Mouse (Mus musculus) frontal cortex, adult 2 months (tissue): ENCODE measurements around the gene Olfr1046. TPM values are rescaled to one million over a fixed set of nuclear protein-coding genes. Genes with fewer than 3 reads are reported as not detected.
"Not testable (repeated sequence)": the region's sequence is repeated elsewhere in the genome, so short reads cannot be mapped to it uniquely, and the experiment has no call there.

Experiments used
- DNase-seq, 2 experiments: peaks; one replicate each; pipeline ENCODE4 v3.0.0; 2022; ENCODE audit warnings: low spot score in 1 of 2; ENCODE audit errors: extremely low spot score in 1 of 2
- polyA plus RNA-seq: library from polyadenylated mRNA; depleted of rRNA; stranded (reverse); fragments of >200 nt; gene quantifications from 2 replicates; pipeline ENCODE4 v1.2.3, GENCODE M21; 2012; rRNA removed

Olfr1046 gene
- not detected in 2 replicates for polyA plus RNA-seq

DNA sequence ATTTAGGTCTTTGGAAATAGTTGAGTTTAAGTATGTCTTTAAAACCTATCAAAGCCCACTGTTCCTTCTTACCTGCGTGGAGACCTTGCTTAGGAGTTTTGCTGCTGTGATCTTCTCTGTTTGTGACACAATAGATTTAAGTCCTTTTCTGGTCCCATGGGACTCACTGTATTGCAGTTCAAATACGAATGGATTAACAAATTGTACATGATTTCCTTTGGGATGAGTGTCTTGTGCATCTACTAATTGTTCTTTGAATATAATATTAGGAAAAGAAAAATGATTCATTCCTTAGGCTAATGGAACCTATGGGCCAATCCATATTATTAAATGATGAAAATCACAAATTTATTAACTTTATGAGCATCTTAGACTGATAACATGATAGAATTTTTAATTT is at the start of gene Olfr1046:
Gene Olfr1046 (minus strand): TSS at position 101 of the 400 bp plus-strand sequence.
- DNase-seq: no peak

DNA sequence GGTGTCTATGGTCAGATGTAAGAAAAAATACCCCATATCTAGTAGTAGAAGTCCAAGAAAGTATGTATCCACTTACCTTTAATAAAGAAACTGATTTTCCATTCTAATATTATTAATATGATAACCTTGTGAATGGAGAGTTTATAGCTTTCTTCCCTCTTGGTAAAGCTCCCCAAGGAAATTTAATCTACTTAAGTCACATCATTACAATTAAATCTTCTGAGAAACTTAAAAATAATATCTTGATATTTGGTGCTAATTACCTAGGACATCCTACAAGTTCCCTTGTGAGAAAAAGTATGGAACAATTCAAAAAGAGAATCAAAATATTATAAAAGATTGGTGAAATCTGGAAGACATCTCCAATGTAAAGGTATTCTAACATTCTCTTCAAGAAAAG is 39.1 kb upstream of the Olfr1046 start, which contains the start of gene Olfr1049:
Gene Olfr1049 (minus strand): TSS at position 101 of the 400 bp plus-strand sequence.
- DNase-seq: not testable (repeated sequence)

DNA sequence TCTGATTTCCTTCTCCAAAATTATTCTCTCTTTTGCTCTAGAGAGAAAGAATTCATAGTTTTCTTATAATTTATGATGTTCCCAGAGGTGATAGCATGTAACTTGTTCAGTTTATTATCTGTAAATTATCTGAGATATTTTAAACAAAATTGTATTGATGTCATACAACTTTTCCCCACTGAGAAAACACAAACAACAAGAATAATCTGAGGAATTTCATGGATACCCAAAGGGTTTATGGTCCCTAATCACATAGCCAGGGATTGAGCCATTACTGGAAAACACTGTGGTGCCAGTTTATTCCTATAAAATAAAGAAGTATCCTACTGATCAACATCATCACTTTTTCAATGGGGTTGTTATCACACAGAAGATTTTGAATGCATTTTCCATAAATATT is 21.1 kb upstream of the Olfr1046 start, which contains the start of gene Olfr1048:
Gene Olfr1048 (minus strand): TSS at position 101 of the 400 bp plus-strand sequence.
- no peak for DNase-seq

DNA sequence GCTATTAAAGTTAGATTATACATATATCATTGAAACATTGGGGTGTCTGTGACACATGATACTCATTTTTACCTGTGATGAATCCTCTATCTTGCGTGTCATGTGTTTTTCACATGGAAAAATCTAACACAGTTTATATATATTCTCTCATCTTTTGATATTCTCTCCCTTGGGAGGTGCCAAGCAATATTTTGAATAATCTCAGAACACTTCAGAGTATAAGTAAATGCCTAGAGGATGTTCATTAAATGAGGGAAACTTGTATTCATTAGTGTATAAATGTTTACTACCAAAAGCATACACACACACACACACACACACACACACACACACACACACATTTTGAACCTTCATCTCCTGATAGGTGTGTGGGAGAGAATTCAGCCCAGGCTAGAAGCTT is 12.2 kb upstream of the Olfr1046 start, which contains the start of gene Olfr1047:
Gene Olfr1047 (minus strand): TSS at position 101 of the 400 bp plus-strand sequence.
- no peak for DNase-seq

DNA sequence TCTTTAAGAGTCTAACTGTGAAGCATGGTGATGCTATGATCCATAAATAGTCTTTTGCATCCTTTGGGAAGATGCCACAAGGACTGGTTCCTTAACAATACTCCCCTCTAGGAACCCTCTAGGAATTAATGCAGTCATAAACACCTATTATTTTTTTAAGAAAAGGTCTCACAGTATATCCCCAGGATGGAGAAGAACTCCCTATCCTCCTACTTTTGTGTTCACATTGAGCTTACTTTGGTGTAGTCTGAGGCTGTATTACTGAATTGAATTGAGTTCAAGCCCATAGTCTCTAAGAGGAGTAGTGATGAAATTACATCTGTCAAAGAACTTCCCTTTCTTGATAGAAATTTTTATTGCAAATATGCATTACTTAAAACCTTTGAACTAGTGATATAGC is 16.2 kb downstream of the Olfr1046 start, which contains the start of gene Olfr1045:
Gene Olfr1045 (minus strand): TSS at position 101 of the 400 bp plus-strand sequence.
- no peak for DNase-seq

DNA sequence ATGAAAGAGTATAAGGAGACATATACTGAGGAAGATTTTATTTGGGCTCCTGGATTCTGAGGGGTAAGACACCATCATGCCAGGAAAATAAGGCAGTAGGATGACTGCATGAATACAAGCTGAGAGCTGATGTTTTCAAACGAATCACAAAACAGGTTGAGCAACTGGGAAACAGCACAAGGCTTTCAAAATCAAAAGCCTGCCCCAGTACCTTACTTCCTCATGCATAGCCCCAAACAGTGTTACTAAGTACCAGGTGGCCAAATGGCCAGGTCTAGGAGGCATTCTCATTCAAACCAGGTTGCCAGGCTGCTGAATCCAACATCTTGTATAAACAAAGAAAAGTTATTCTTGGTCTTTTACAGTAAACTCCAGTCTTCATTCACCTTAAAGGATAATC is 23.3 kb downstream of the Olfr1046 start:
- DNase-seq: no peak

DNA sequence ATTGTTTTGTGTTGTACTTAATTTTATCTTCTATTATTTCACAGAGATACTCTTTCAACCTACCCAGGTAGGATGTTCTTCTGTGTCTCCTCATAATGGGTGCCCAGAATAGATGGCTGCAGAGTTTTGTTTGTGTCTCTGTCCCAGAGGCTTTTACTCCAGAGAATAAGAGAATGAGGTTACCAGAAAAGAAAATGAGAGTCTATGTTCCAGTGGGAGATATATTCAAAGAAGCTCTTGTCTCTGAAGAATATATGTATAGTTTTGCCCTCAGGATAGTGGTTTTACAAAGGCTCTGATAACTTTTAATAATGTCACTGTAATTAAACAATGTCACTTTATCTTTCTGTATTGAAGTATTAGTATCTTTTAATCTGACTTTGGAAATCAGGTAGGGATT is 33.5 kb downstream of the Olfr1046 start, which contains the start of gene Olfr52:
Gene Olfr52 (minus strand): TSS at position 101 of the 400 bp plus-strand sequence.
- DNase-seq: no peak

DNA sequence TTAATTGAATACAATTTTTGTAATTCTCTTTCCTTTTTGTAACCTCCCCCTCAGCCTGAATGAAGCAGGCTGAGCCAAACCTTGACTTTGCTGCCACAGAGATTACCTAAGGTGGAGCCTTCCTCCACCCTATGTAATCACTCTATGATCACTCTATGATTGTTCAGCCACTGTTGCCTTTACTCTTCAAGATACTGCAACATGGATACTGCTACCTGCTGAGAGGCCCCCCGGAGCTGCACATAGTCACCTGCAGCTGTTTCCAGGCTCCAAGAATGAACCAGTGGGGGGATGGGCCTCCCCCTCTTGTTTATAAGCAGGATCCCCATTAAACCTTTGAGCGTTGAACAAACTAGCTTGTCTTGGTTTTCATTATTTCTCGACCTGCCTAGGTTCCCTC is 39.2 kb downstream of the Olfr1046 start:
- no peak for DNase-seq

DNA sequence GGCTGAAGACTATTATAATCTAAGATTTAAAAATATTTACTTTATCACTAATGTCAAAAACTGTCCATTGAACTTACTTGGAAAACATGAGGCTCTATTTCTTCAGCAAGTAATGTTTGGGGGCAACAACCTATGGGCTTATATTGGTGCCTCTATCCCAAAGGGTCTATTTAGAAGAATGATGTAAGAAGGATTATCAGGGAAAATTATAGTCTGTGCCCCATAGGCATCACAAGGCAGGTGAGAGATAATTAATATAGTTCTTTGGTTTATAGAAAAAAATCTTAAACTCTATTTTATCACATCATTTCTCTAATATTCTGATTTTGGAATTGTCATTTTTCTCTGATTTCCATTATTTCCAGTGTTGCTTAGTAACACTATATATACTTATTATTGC is 41.4 kb downstream of the Olfr1046 start, which contains the start of gene Olfr1044:
Gene Olfr1044 (minus strand): TSS at position 101 of the 400 bp plus-strand sequence.
- DNase-seq: no peak

DNA sequence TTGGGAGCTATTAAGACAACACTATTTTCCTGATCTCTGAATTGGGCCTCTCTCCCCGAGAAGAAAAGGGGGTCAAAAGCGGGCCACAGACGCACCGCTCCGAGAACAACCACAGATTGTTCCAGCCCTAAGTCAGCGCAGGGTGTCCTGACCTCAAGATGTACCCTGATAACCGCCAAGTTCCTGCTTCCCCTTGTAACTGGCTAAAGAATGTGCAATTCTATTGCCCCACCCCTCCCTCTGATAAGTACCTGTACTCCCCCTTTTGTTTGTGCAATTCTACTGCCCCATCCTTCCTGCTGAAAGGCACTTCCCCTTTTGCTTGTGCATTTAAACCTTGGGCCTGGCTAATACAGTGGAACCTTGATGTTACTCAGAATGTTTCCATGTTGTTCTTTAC is 43.7 kb downstream of the Olfr1046 start:
- not testable (repeated sequence) for DNase-seq

DNA sequence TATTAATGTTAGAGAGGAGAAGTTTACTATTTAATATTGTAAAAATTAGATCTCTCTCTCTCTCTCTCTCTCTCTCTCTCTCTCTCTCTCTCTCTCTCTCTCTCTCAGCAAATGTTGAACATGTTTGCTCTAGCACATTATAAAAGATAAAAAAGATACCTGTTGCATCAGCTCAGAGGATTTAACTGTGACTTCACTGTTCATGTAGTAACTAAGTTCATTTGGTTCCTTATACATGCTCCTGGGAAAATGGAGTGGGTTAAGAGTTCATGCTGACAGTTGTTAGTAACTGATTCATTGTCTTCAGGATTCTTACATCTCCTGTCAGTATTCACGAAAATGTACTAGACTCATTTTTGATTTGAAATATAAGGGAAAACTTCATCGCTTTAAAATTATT is 51.7 kb downstream of the Olfr1046 start, which contains the start of gene Olfr1043:
Gene Olfr1043 (minus strand): TSS at position 101 of the 400 bp plus-strand sequence.
- DNase-seq: no peak

Other genes with a start within 250 kb of the Olfr1046 start
- gene Olfr1029, start 245.4 kb downstream of the Olfr1046 start, polyA plus RNA-seq: 0.08 and 0.11 TPM in 2 replicates
- gene Olfr1030, start 240.0 kb downstream of the Olfr1046 start, polyA plus RNA-seq: 0.04 TPM in 1 of 2 replicates, not detected in the other
- not detected in 2 replicates for gene Olfr1031, start 229.0 kb downstream of the Olfr1046 start, polyA plus RNA-seq
- gene Olfr1032, start 213.8 kb downstream of the Olfr1046 start, polyA plus RNA-seq: not detected in 2 replicates
- 0.11 and 0.16 TPM in 2 replicates for gene Olfr1033, start 198.7 kb downstream of the Olfr1046 start, polyA plus RNA-seq
- 0.02 TPM in 1 of 2 replicates, not detected in the other for gene Olfr1034, start 173.5 kb downstream of the Olfr1046 start, polyA plus RNA-seq
- gene Olfr1036, start 145.3 kb downstream of the Olfr1046 start, polyA plus RNA-seq: not detected in 2 replicates
- not detected in 2 replicates for gene Olfr1037, start 131.9 kb downstream of the Olfr1046 start, polyA plus RNA-seq
- not detected in 2 replicates for gene Olfr1039, start 83.4 kb downstream of the Olfr1046 start, polyA plus RNA-seq
- not detected in 2 replicates for gene Olfr1040, start 72.6 kb downstream of the Olfr1046 start, polyA plus RNA-seq
- not detected in 2 replicates for gene Olfr1042, start 57.5 kb downstream of the Olfr1046 start, polyA plus RNA-seq
- gene Olfr1043, start 51.8 kb downstream of the Olfr1046 start, polyA plus RNA-seq: not detected in 2 replicates
- not detected in 2 replicates for gene Olfr1044, start 41.5 kb downstream of the Olfr1046 start, polyA plus RNA-seq
- 0.10 TPM in 1 of 2 replicates, not detected in the other for gene Olfr52, start 33.6 kb downstream of the Olfr1046 start, polyA plus RNA-seq
- 0.04 and 0.12 TPM in 2 replicates for gene Olfr1045, start 16.3 kb downstream of the Olfr1046 start, polyA plus RNA-seq
- not detected in 2 replicates for gene Olfr1047, start 12.1 kb upstream of the Olfr1046 start, polyA plus RNA-seq
- gene Olfr1048, start 21.0 kb upstream of the Olfr1046 start, polyA plus RNA-seq: 0.02 TPM in 1 of 2 replicates, not detected in the other
- gene Olfr1049, start 39.0 kb upstream of the Olfr1046 start, polyA plus RNA-seq: not detected in 2 replicates
- gene Olfr1051, start 59.8 kb upstream of the Olfr1046 start, polyA plus RNA-seq: not detected in 2 replicates
- gene Olfr1052, start 73.1 kb upstream of the Olfr1046 start, polyA plus RNA-seq: 0.11 TPM in 1 of 2 replicates, not detected in the other
- not detected in 2 replicates for gene Olfr1053, start 96.0 kb upstream of the Olfr1046 start, polyA plus RNA-seq
- gene Olfr1054, start 116.1 kb upstream of the Olfr1046 start, polyA plus RNA-seq: 0.06 TPM in 1 of 2 replicates, not detected in the other
- gene Olfr1055, start 131.0 kb upstream of the Olfr1046 start, polyA plus RNA-seq: 0.11 TPM in 1 of 2 replicates, not detected in the other
- gene Olfr1056, start 143.2 kb upstream of the Olfr1046 start, polyA plus RNA-seq: not detected in 2 replicates
- gene Olfr1057, start 159.1 kb upstream of the Olfr1046 start, polyA plus RNA-seq: not detected in 2 replicates
- gene Olfr1058, start 169.2 kb upstream of the Olfr1046 start, polyA plus RNA-seq: not detected in 2 replicates
- not detected in 2 replicates for gene Olfr1061, start 194.7 kb upstream of the Olfr1046 start, polyA plus RNA-seq
- gene Olfr1062, start 207.4 kb upstream of the Olfr1046 start, polyA plus RNA-seq: not detected in 2 replicates
- gene Olfr1065, start 231.3 kb upstream of the Olfr1046 start, polyA plus RNA-seq: 0.06 TPM in 1 of 2 replicates, not detected in the other
- gene Olfr1066, start 237.0 kb upstream of the Olfr1046 start, polyA plus RNA-seq: not detected in 2 replicates